14 mouse cellular contexts compared by ENCODE assay signal in the genomic region with DNA sequence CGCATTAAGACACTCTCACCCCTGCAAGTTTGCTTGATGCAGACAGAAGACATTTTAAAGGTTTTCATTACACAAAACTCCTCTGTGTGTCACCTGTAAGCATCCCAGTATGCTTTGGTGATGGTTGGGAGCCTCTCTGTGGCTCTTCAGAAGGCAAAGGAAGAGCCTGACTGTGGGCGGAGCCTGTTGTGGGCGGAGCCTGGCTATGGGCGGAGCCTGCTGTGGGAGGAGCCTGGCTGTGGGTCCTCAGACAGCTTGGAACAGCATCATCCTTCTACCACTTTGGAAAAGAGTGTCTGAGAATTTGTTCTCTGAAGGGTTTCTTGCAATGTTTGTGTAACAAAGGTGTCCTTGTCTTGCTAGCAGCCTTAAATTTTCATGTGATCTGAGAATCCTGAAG.
A peak's percentile ranks its signal among the peaks of the same experiment; 100 is the strongest.
DNase-seq lines count a peak whose midpoint lies in the region; ATAC-seq lines count a peak whose summit lies in the region.
"Had no signal": no experiment of that assay in that cellular context is flagged by ENCODE, and none has a peak within 500 bp of the region (broad histone marks: within the 10 kb centered on the region; RNA-seq: fewer than 3 reads in every experiment).

No protein-coding gene starts in this region.

- no peaks in the 10 kb centered on the region for H3K27me3 ChIP-seq in hindbrain, embryonic 16.5 days (replicated peaks; ENCODE audit: control insufficient read depth, insufficient read depth, low read length)
- no peaks in the 10 kb centered on the region for H3K27me3 ChIP-seq in hindbrain, embryonic 10.5 days (ENCODE audit: insufficient read depth, poor library complexity, severe bottlenecking)
- H3K27me3 ChIP-seq in limb, embryonic 13.5 days: peaks cover 51% of the 10 kb centered on the region
- H3K27me3 ChIP-seq: forebrain, embryonic 12.5 days had no signal

- H3K36me3 ChIP-seq in hindbrain, embryonic 16.5 days (ENCODE audit: control insufficient read depth, insufficient read depth, low read length): no peaks in the 10 kb centered on the region
- no peaks in the 10 kb centered on the region for H3K36me3 ChIP-seq in hindbrain, embryonic 10.5 days
- no peaks in the 10 kb centered on the region for H3K36me3 ChIP-seq in limb, embryonic 13.5 days
- H3K36me3 ChIP-seq: forebrain, embryonic 12.5 days; hindbrain, embryonic 12.5 days had no signal

- peaks cover 7% of the 10 kb centered on the region; the same call in 1 of the 2 replicates for H3K4me1 ChIP-seq in hindbrain, embryonic 16.5 days (ENCODE audit: control insufficient read depth, insufficient read depth, low read depth, low read length)
- peaks cover 11% of the 10 kb centered on the region for H3K4me1 ChIP-seq in hindbrain, embryonic 10.5 days (replicated peaks)
- H3K4me1 ChIP-seq in limb, embryonic 13.5 days: peaks cover 33% of the 10 kb centered on the region
- H3K4me1 ChIP-seq: forebrain, embryonic 12.5 days had no signal

- no peak for DNase-seq in hindbrain, embryonic 10.5 days (ENCODE audit: low spot score)
- DNase-seq in B cell, adult 2 months: peak; percentile 48
- DNase-seq in WW6 (ENCODE audit: low read depth, low spot score): peak; percentile 39
- DNase-seq in heart, postnatal 36 days: no peak
- no peak for DNase-seq in adrenal gland, adult (ENCODE audit: inconsistent age in 2 of 2, low spot score in 1 of 2)
- DNase-seq: adrenal gland, postnatal 14 days; kidney, adult 18-20 months; kidney, postnatal 36 days; lung, adult 2 months; spleen, adult 18-20 months had no signal

- H3K27ac ChIP-seq in hindbrain, embryonic 16.5 days (ENCODE audit: low read depth, low read length): peak overlapping the region; percentile 9; the same call in 1 of the 2 replicates
- no peak overlapping the region for H3K27ac ChIP-seq in hindbrain, embryonic 10.5 days
- H3K27ac ChIP-seq in limb, embryonic 13.5 days: 0 out of 2 replicates have a peak overlapping the region, but pooled peaks have one; percentile 73

- 84% methylated on average over 4 of the region's 4 CpGs for WGBS in hindbrain, embryonic 16.5 days
- WGBS in hindbrain, embryonic 10.5 days: 72% methylated on average over 4 of the region's 4 CpGs
- WGBS in limb, embryonic 13.5 days: 71% methylated on average over 4 of the region's 4 CpGs

- no peak overlapping the region for H3K4me2 ChIP-seq in hindbrain, embryonic 16.5 days (ENCODE audit: low read length)
- peak overlapping the region; percentile 51 for H3K4me2 ChIP-seq in limb, embryonic 13.5 days (replicated peaks)
- H3K4me2 ChIP-seq: forebrain, embryonic 12.5 days; hindbrain, embryonic 12.5 days had no signal

- intact Hi-C loops in heart, postnatal 36 days (cut with DNase I): no loop called here

- no peak for ATAC-seq in hindbrain, embryonic 16.5 days
- ATAC-seq in limb, embryonic 13.5 days (ENCODE audit: low FRiP score, low read depth): no peak

- no peak overlapping the region for H3K4me3 ChIP-seq in hindbrain, embryonic 16.5 days (ENCODE audit: low read length)
- no peak overlapping the region for H3K4me3 ChIP-seq in hindbrain, embryonic 10.5 days
- H3K4me3 ChIP-seq in limb, embryonic 13.5 days: no peak overlapping the region
- H3K4me3 ChIP-seq: forebrain, embryonic 12.5 days; hindbrain, embryonic 12.5 days had no signal

- no peak overlapping the region for H3K9ac ChIP-seq in hindbrain, embryonic 16.5 days (ENCODE audit: low read depth, low read length)
- no peak overlapping the region for H3K9ac ChIP-seq in limb, embryonic 13.5 days
- H3K9ac ChIP-seq: forebrain, embryonic 12.5 days; hindbrain, embryonic 12.5 days had no signal

- no peaks in the 10 kb centered on the region for H3K9me3 ChIP-seq in hindbrain, embryonic 16.5 days (ENCODE audit: control insufficient read depth, low read length)
- H3K9me3 ChIP-seq in hindbrain, embryonic 10.5 days: no peaks in the 10 kb centered on the region
- H3K9me3 ChIP-seq in limb, embryonic 13.5 days: no peaks in the 10 kb centered on the region
- H3K9me3 ChIP-seq: forebrain, embryonic 12.5 days; hindbrain, embryonic 12.5 days had no signal

Comparison
In these comparisons a context has a peak if more than half of its experiments do, and no peak if none do; other contexts are left out.
1. DNase-seq: peak in B cell, adult 2 months (2 of 2) and WW6 (single experiment); none in hindbrain, embryonic 10.5 days (single experiment), heart, postnatal 36 days (0 of 2) and adrenal gland, adult (0 of 2).